Mouse (Mus musculus) liver, embryonic 11.5 days (tissue): ENCODE measurements around the gene Car5a. TPM values are rescaled to one million over a fixed set of nuclear protein-coding genes. Genes with fewer than 3 reads are reported as not detected.

Experiments used
- microRNA-seq: library from miRNA; unstranded; fragments of <30 nt; microRNA quantifications from one replicate; pipeline ENCODE4, GENCODE M21; 2017; ENCODE audit warnings: borderline number of aligned reads
- polyA plus RNA-seq: library from polyadenylated mRNA; unstranded; fragments of >200 nt; fragmentation: Nextera tagmentation; extraction: Ambion mirVana; gene quantifications from 2 replicates; pipeline ENCODE4 v1.2.1, GENCODE M21; 2014

Car5a gene
- polyA plus RNA-seq, 1 experiment from 2014 or later: 0.55 TPM

Small RNAs within 50 kb of the gene (microRNA-seq; reads per million reads assigned to microRNA genes)
- gene Mir7237: 1.1 reads per million

Other genes with a start within 250 kb of the Car5a start
- gene Jph3, start 215.3 kb downstream of the Car5a start, polyA plus RNA-seq: 0.49 and 0.64 TPM in 2 replicates
- 52.8 and 54.0 TPM in 2 replicates for gene Klhdc4, start 115.3 kb downstream of the Car5a start, polyA plus RNA-seq
- 58.2 and 61.5 TPM in 2 replicates for gene Slc7a5, start 37.2 kb downstream of the Car5a start, polyA plus RNA-seq
- 40.2 and 47.4 TPM in 2 replicates for gene Banp, start 4.8 kb upstream of the Car5a start, polyA plus RNA-seq